Mouse (Mus musculus) right cerebral cortex, adult 2 months (tissue): ENCODE data around the gene Dkk3.
"Not testable (repeated sequence)": the region's sequence is repeated elsewhere in the genome, so short reads cannot be mapped to it uniquely, and the experiment has no call there.

Experiments
- DNase-seq, 2 experiments: peaks; one replicate each; pipeline ENCODE4 v3.0.0; 2021 to 2022; ENCODE audit warnings: low spot score in 2 of 2

Dkk3 gene

GRCm38 (mm10) chr7:112169955-112170692 is 11.3 kb upstream of the Dkk3 start:
- DNase-seq = no peak

GRCm38 (mm10) chr7:112165593-112165992 is 6.7 kb upstream of the Dkk3 start:
- peak in 1 of 2 experiments; percentile 55 for DNase-seq

GRCm38 (mm10) chr7:112165032-112165431 is 6.2 kb upstream of the Dkk3 start:
- not testable (repeated sequence) for DNase-seq

GRCm38 (mm10) chr7:112164430-112164829 is 5.6 kb upstream of the Dkk3 start:
- no peak for DNase-seq

- no peak for DNase-seq
Observed at GRCm38 (mm10) chr7:112159835-112160234, 978 bp upstream of the Dkk3 start.

- no peak for DNase-seq
Observed at GRCm38 (mm10) chr7:112158316-112158741, 528 bp downstream of the Dkk3 start.

GRCm38 (mm10) chr7:112157584-112158315 is 1.1 kb downstream of the Dkk3 start:
- DNase-seq = no peak

- no peak for DNase-seq
Observed at GRCm38 (mm10) chr7:112155194-112155593, 3.7 kb downstream of the Dkk3 start.

- no peak for DNase-seq
Observed at GRCm38 (mm10) chr7:112154445-112154844, 4.4 kb downstream of the Dkk3 start.

- no peak for DNase-seq
Observed at GRCm38 (mm10) chr7:112149113-112149512, 9.7 kb downstream of the Dkk3 start.

- DNase-seq = no peak
Observed at GRCm38 (mm10) chr7:112147979-112148378, 10.9 kb downstream of the Dkk3 start.

- no peak for DNase-seq
Observed at GRCm38 (mm10) chr7:112144646-112145179, 14.1 kb downstream of the Dkk3 start.

GRCm38 (mm10) chr7:112143978-112144377 is 14.9 kb downstream of the Dkk3 start:
- no peak for DNase-seq

GRCm38 (mm10) chr7:112143090-112143500 is 15.8 kb downstream of the Dkk3 start:
- no peak for DNase-seq

GRCm38 (mm10) chr7:112142616-112143015 is 16.2 kb downstream of the Dkk3 start:
- DNase-seq = no peak

- DNase-seq = no peak
Observed at GRCm38 (mm10) chr7:112140725-112141124, 18.1 kb downstream of the Dkk3 start.

GRCm38 (mm10) chr7:112138509-112139405 is 20.1 kb downstream of the Dkk3 start:
- no peak for DNase-seq

GRCm38 (mm10) chr7:112138168-112138508 is 20.7 kb downstream of the Dkk3 start:
- no peak for DNase-seq

- no peak for DNase-seq
Observed at GRCm38 (mm10) chr7:112136537-112136936, 22.3 kb downstream of the Dkk3 start.

- no peak for DNase-seq
Observed at GRCm38 (mm10) chr7:112135161-112135560, 23.7 kb downstream of the Dkk3 start.

GRCm38 (mm10) chr7:112133277-112133676 is 25.6 kb downstream of the Dkk3 start:
- no peak for DNase-seq

- DNase-seq = no peak
Observed at GRCm38 (mm10) chr7:112132005-112132404, 26.9 kb downstream of the Dkk3 start.
